Comparison of ENCODE assay signal across 42 mouse cellular contexts in the genomic region with DNA sequence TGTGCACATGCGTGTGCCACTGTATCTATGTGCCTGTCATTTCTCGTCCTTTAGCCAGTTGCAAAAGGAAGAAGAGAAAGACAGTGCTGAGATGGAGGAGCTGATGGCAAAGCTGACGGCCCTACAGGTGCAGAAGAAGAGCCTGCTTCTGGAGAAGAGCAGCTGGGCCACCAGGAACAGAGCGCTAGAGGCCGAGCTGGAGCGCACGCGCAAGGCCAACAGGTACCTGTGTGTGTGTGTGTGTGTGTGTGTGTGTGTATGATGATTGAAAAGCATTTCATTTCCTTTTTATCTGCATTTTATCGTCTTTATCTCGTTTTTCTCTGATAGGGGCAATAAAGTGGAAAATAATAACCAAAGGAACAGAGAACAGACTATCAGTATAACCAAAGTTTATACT. TPM values are rescaled to one million over a fixed set of nuclear protein-coding genes. Genes with fewer than 3 reads are reported as not detected.
"Had no signal": no experiment of that assay in that cellular context is flagged by ENCODE, and none has a peak within 500 bp of the region (broad histone marks: within the 10 kb centered on the region; RNA-seq: fewer than 3 reads in every experiment).

No protein-coding gene starts in this region.

- H3K9ac ChIP-seq: limb, embryonic 12.5 days; limb, embryonic 13.5 days; limb, embryonic 15.5 days; liver, embryonic 12.5 days; liver, embryonic 13.5 days; liver, embryonic 14.5 days; liver, embryonic 15.5 days; liver, postnatal 0 days; lung, embryonic 14.5 days; lung, embryonic 15.5 days; midbrain, embryonic 12.5 days; midbrain, embryonic 13.5 days; midbrain, embryonic 15.5 days; neural tube, embryonic 12.5 days had no signal

- H3K27me3 ChIP-seq: limb, embryonic 12.5 days; limb, embryonic 13.5 days; limb, embryonic 15.5 days; liver, embryonic 12.5 days; liver, embryonic 13.5 days; liver, embryonic 15.5 days; lung, embryonic 15.5 days; megakaryocyte, embryonic 14.5 days; midbrain, embryonic 12.5 days; midbrain, embryonic 13.5 days; midbrain, embryonic 15.5 days; neural tube, embryonic 12.5 days had no signal

- ATAC-seq: liver, embryonic 12.5 days; liver, postnatal 0 days; lung, postnatal 0 days; midbrain, embryonic 13.5 days; midbrain, embryonic 15.5 days; midbrain, embryonic 16.5 days had no signal

- H3K9me3 ChIP-seq: limb, embryonic 10.5 days; limb, embryonic 12.5 days; limb, embryonic 13.5 days; limb, embryonic 15.5 days; liver, embryonic 12.5 days; liver, embryonic 13.5 days; liver, embryonic 15.5 days; lung, embryonic 15.5 days; megakaryocyte, embryonic 14.5 days; midbrain, embryonic 12.5 days; midbrain, embryonic 13.5 days; midbrain, embryonic 15.5 days; neural tube, embryonic 12.5 days had no signal

- H3K4me1 ChIP-seq: limb, embryonic 10.5 days; limb, embryonic 12.5 days; limb, embryonic 13.5 days; limb, embryonic 15.5 days; liver, embryonic 12.5 days; liver, embryonic 13.5 days; liver, embryonic 15.5 days; lung, embryonic 15.5 days; megakaryocyte, embryonic 14.5 days; midbrain, embryonic 12.5 days; midbrain, embryonic 13.5 days; midbrain, embryonic 15.5 days; neural tube, embryonic 12.5 days had no signal

- H3K4me2 ChIP-seq: limb, embryonic 12.5 days; limb, embryonic 13.5 days; limb, embryonic 15.5 days; liver, embryonic 11.5 days; liver, embryonic 12.5 days; liver, embryonic 13.5 days; liver, embryonic 15.5 days; lung, embryonic 14.5 days; lung, embryonic 15.5 days; midbrain, embryonic 12.5 days; midbrain, embryonic 13.5 days; midbrain, embryonic 15.5 days; neural tube, embryonic 12.5 days had no signal

- H3K27ac ChIP-seq: limb, embryonic 10.5 days; limb, embryonic 12.5 days; limb, embryonic 13.5 days; limb, embryonic 15.5 days; liver, embryonic 12.5 days; liver, embryonic 13.5 days; liver, embryonic 14.5 days; liver, embryonic 15.5 days; lung, embryonic 15.5 days; macrophage; midbrain, embryonic 12.5 days; midbrain, embryonic 13.5 days; midbrain, embryonic 15.5 days; neural tube, embryonic 12.5 days had no signal

- H3K4me3 ChIP-seq: limb, embryonic 10.5 days; limb, embryonic 12.5 days; limb, embryonic 13.5 days; limb, embryonic 15.5 days; liver, embryonic 12.5 days; liver, embryonic 13.5 days; liver, embryonic 15.5 days; lung, embryonic 15.5 days; megakaryocyte, embryonic 14.5 days; midbrain, embryonic 12.5 days; midbrain, embryonic 13.5 days; midbrain, embryonic 15.5 days; myocyte; neural tube, embryonic 12.5 days had no signal

- DNase-seq: left cerebral cortex, postnatal 4 days; liver; liver, embryonic 13.5 days; liver, postnatal 0 days; lung, adult 18-20 months; lung, adult 2 months; lung, embryonic 14.5 days; lung, postnatal 10 days; lung, postnatal 14 days; lung, postnatal 36 days; lung, postnatal 4 days; midbrain, embryonic 14.5 days had no signal

RNA-seq across cellular contexts. Expression of a gene that starts 20.4 kb away (rescaled TPM):
- total RNA-seq: left cerebral cortex, adult 8-10 months; left cerebral cortex, postnatal 10 days; left cerebral cortex, postnatal 14 days; left cerebral cortex, postnatal 25 days; left cerebral cortex, postnatal 36 days; left cerebral cortex, postnatal 4 days; liver, adult 2 months; megakaryocyte progenitor cell, adult 5-6 weeks; megakaryocyte, adult 5-6 weeks; megakaryocyte-erythroid progenitor cell, adult 5-6 weeks; midbrain, postnatal 0 days; monocyte, adult 5-6 weeks had no signal
- polyA plus RNA-seq: macrophage; midbrain, embryonic 12.5 days; midbrain, embryonic 13.5 days; midbrain, embryonic 14.5 days; midbrain, embryonic 16.5 days; midbrain, postnatal 0 days; myocyte; neural tube, embryonic 11.5 days; neural tube, embryonic 12.5 days had no signal
